Mouse (Mus musculus) heart, embryonic 15.5 days (tissue): Measurements from ENCODE around the gene Atp1b1. TPM values are rescaled to one million over a fixed set of nuclear protein-coding genes. Genes with fewer than 3 reads are reported as not detected.

Experiments used
- polyA plus RNA-seq: library from polyadenylated mRNA; unstranded; fragments of >200 nt; fragmentation: Nextera tagmentation; extraction: Ambion mirVana; gene quantifications from 2 replicates; pipeline ENCODE4 v1.2.1, GENCODE M21; 2015

The Atp1b1 gene
- polyA plus RNA-seq, 1 experiment from 2014 or later = 301 TPM

Other genes starting within 250 kb of the Atp1b1 start
- 6.2 and 7.5 TPM in 2 replicates for gene Slc19a2, start 209.3 kb downstream of the Atp1b1 start, polyA plus RNA-seq
- gene Ccdc181, start 182.8 kb downstream of the Atp1b1 start, polyA plus RNA-seq = 10.4 TPM in 2 replicates
- gene Nme7, start 154.2 kb downstream of the Atp1b1 start, polyA plus RNA-seq = 16.1 and 19.4 TPM in 2 replicates
- 26.1 and 27.2 TPM in 2 replicates for gene Blzf1, start 150.9 kb downstream of the Atp1b1 start, polyA plus RNA-seq